Mouse (Mus musculus) adipocyte (in vitro differentiated cells): Measurements from ENCODE around the gene Pcgf3.

Experiments
- DNase-seq: peaks from one replicate; pipeline ENCODE4 v3.0.0-alpha.2; 2016; ENCODE audit warnings: low spot score

Gene Pcgf3

DNA sequence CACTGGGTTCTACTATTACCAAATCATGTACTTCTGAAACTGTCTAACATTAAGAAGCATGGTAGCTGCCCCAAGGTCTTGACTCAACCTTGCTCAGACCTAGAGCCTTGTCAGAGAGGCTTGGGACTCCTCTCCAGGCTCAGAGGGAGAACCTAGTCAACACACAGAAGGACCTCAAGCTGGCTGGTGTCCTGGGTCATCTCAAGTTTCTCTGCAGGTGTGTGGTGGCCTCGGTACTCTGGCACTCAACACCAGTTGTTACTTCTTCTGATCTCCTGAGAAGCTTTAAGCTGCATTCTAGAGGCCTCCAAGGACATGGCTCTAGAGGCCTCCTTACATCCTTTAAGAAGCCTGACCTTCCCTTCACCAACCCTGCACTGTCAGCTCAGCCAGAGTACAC lies 93.0 kb downstream of the Pcgf3 start:
- DNase-seq: no peak
